Comparison of ENCODE assay signal across 10 mouse cellular contexts in genomic region chr4:53117610-53118009, GRCm38 (mm10). TPM values are rescaled to one million over a fixed set of nuclear protein-coding genes. Genes with fewer than 3 reads are reported as not detected.
DNase-seq lines count a peak whose midpoint lies in the region; ATAC-seq and TF ChIP-seq lines count a peak whose summit lies in the region.
"Had no signal": no experiment of that assay in that cellular context is flagged by ENCODE, and none has a peak within 500 bp of the region (broad histone marks: within the 10 kb centered on the region; RNA-seq: fewer than 3 reads in every experiment).

No protein-coding gene starts in this region.

- ATAC-seq in G1E (ENCODE audit: extremely low read depth, insufficient number of reproducible peaks, low FRiP score, poor library complexity, severe bottlenecking): no peak
- ATAC-seq in inflammation-experienced regulatory T-cells, adult 6 months: no peak
- ATAC-seq in forebrain, embryonic 14.5 days: no peak

- peak; percentile 15 for DNase-seq in cerebellum, adult 11 months
- no peak for DNase-seq in cerebellum, adult 8-10 months
- DNase-seq in layer of hippocampus, adult 2 months (ENCODE audit: low spot score in 2 of 2): no peak
- DNase-seq in layer of hippocampus, adult 9-11 months: no peak
- no peak for DNase-seq in G1E (ENCODE audit: low spot score)
- DNase-seq in kidney, postnatal 14 days: peak; percentile 32
- no peak for DNase-seq in forebrain, embryonic 14.5 days (ENCODE audit: low spot score)

- H3K9ac ChIP-seq in forebrain, embryonic 14.5 days (ENCODE audit: low read length): no peak overlapping the region
- H3K9ac ChIP-seq: liver, embryonic 15.5 days had no signal

- H3K4me1 ChIP-seq in G1E (ENCODE audit: insufficient read depth, low read depth, low read length): peaks cover 79% of the 10 kb centered on the region
- H3K4me1 ChIP-seq in forebrain, embryonic 14.5 days (ENCODE audit: control insufficient read depth, insufficient read depth, low read length): no peaks in the 10 kb centered on the region

- H3K9me3 ChIP-seq in G1E (replicated peaks): no peaks in the 10 kb centered on the region
- no peaks in the 10 kb centered on the region for H3K9me3 ChIP-seq in forebrain, embryonic 14.5 days (replicated peaks; ENCODE audit: control insufficient read depth, low read length)
- H3K9me3 ChIP-seq: hindbrain, embryonic 10.5 days; liver, embryonic 15.5 days had no signal

- TF ChIP-seq CTCF in layer of hippocampus, adult 2 months (conservative IDR thresholded peaks at IDR 0.05): peak; percentile 73
- peak; percentile 37; the same call in 1 of the 2 replicates for TF ChIP-seq CTCF in G1E (IDR thresholded peaks at IDR 0.05; ENCODE audit: low read depth, low read length)

- no peak overlapping the region for H3K27ac ChIP-seq in layer of hippocampus, adult 2 months
- H3K27ac ChIP-seq in forebrain, embryonic 14.5 days (ENCODE audit: low read depth, low read length): no peak overlapping the region
- H3K27ac ChIP-seq: hindbrain, embryonic 10.5 days; liver, embryonic 15.5 days had no signal

- H3K4me3 ChIP-seq in layer of hippocampus, adult 2 months: no peak overlapping the region
- H3K4me3 ChIP-seq in G1E (ENCODE audit: low read depth, low read length): no peak overlapping the region
- H3K4me3 ChIP-seq in forebrain, embryonic 14.5 days (ENCODE audit: low read depth, low read length): no peak overlapping the region
- H3K4me3 ChIP-seq: hindbrain, embryonic 10.5 days; liver, embryonic 15.5 days had no signal

- peaks cover 67% of the 10 kb centered on the region for H3K36me3 ChIP-seq in G1E (replicated peaks)
- H3K36me3 ChIP-seq in forebrain, embryonic 14.5 days (ENCODE audit: control insufficient read depth, insufficient read depth, low read length): no peaks in the 10 kb centered on the region
- H3K36me3 ChIP-seq: hindbrain, embryonic 10.5 days had no signal

- H3K27me3 ChIP-seq in G1E (ENCODE audit: insufficient read depth, low read length): no peaks in the 10 kb centered on the region
- no peaks in the 10 kb centered on the region for H3K27me3 ChIP-seq in forebrain, embryonic 14.5 days (replicated peaks; ENCODE audit: control insufficient read depth, insufficient read depth, low read length)
- H3K27me3 ChIP-seq: liver, embryonic 15.5 days had no signal

- H3K4me2 ChIP-seq in forebrain, embryonic 14.5 days (ENCODE audit: low read length): no peak overlapping the region
- H3K4me2 ChIP-seq: liver, embryonic 15.5 days had no signal

RNA-seq across cellular contexts. Expression of gene Abca1, which starts 42.1 kb away (rescaled TPM):
- total RNA-seq in layer of hippocampus, adult 2 months (2021): 10 to 100 TPM; 20.7 to 22.3 TPM
- total RNA-seq in G1E (2014; fragmentation: Nextera tagmentation) (21.5 and 23.0 TPM in 2 replicates), G1E (2017) (4.6 and 4.7 TPM in 2 replicates)
- 1.8 and 2.1 TPM in 2 replicates for polyA plus RNA-seq in G1E (2012)
- polyA plus RNA-seq in inflammation-experienced regulatory T-cells, adult 6 months (2017; shearing (Covaris generic)): 1 to 10 TPM in 2 of 3 experiments, under 1 TPM in 1; 0.18 to 3.0 (median 2.6) TPM
- polyA plus RNA-seq in forebrain, embryonic 14.5 days (2014; fragmentation: Nextera tagmentation; extraction: Ambion mirVana): 9.6 and 12.3 TPM in 2 replicates

Comparison
In these comparisons a context has a peak if more than half of its experiments do, and no peak if none do; other contexts are left out.
1. DNase-seq: peak in cerebellum, adult 11 months (single experiment) and kidney, postnatal 14 days (single experiment); none in cerebellum, adult 8-10 months (single experiment), layer of hippocampus, adult 2 months (0 of 2), layer of hippocampus, adult 9-11 months (single experiment), G1E (single experiment) and forebrain, embryonic 14.5 days (single experiment).